Comparison of ENCODE assay signal across 8 mouse cellular contexts in genomic region chr1:179645101-179645979, GRCm38 (mm10). TPM values are rescaled to one million over a fixed set of nuclear protein-coding genes. Genes with fewer than 3 reads are reported as not detected.
DNase-seq lines count a peak whose midpoint lies in the region; ATAC-seq and TF ChIP-seq lines count a peak whose summit lies in the region.

No protein-coding gene starts in this region.

- peak; percentile 92 for ATAC-seq in Patski
- ATAC-seq in hindbrain, embryonic 13.5 days (ENCODE audit: low FRiP score), result peak; percentile 83; the same call in 1 of the 2 replicates

- H3K27me3 ChIP-seq in Patski, result no peaks in the 10 kb centered on the region
- no peaks in the 10 kb centered on the region for H3K27me3 ChIP-seq in hindbrain, embryonic 13.5 days

- H3K4me2 ChIP-seq in hindbrain, embryonic 13.5 days, result peak overlapping the region; percentile 50

- H3K9ac ChIP-seq in hindbrain, embryonic 13.5 days, result peak overlapping the region; percentile 46; the same call in 1 of the 2 replicates

- no peaks in the 10 kb centered on the region for H3K9me3 ChIP-seq in hindbrain, embryonic 13.5 days

- peak overlapping the region; percentile 22; the same call in 1 of the 2 replicates for H3K4me3 ChIP-seq in hindbrain, embryonic 13.5 days

- CTCF ChIA-PET in Patski (lab: Charles Lee), result interaction anchor here (0.6 to 3.7 kb wide), 16 partner anchors 8 to 202 kb away, joined by 3 to 15 read pairs (median 4); partner anchors contain the start of gene Sccpdh

- in situ Hi-C loops in Patski (cut with MboI; ENCODE audit: low pct_unique_long_range_greater_than_20kb), result loop anchor here (10.0 kb wide), 1 partner anchor 199 kb away; no protein-coding TSS in a partner anchor

- POLR2A ChIA-PET in Patski (lab: Charles Lee), result interaction anchor here (0.7 to 1.6 kb wide), 3 partner anchors 22 to 129 kb away, joined by 3 to 4 read pairs (median 3); no protein-coding TSS in a partner anchor

- WGBS in hindbrain, embryonic 13.5 days, result 65% methylated on average over 13 of the region's 13 CpGs

- H3K4me1 ChIP-seq in hindbrain, embryonic 13.5 days (replicated peaks), result no peaks in the 10 kb centered on the region; the same call in 1 of the 2 replicates

- no peak overlapping the region for H3K27ac ChIP-seq in hindbrain, embryonic 13.5 days

- DNase-seq in Patski (ENCODE audit: low read depth, low spot score), result no peak
- DNase-seq in cerebellum, postnatal 10 days, result peak; percentile 87 to 89
- DNase-seq in frontal cortex, postnatal 14 days (ENCODE audit: low spot score in 2 of 2), result peak; percentile 71 to 87
- DNase-seq in layer of hippocampus, postnatal 25 days (ENCODE audit: extremely low spot score in 1 of 2, low spot score in 1 of 2), result peak; percentile 67 to 80
- peak; percentile 82 for DNase-seq in lung, postnatal 25 days (ENCODE audit: low spot score)
- peak; percentile 90 for DNase-seq in retina, postnatal 1 day
- peak; percentile 80 for DNase-seq in thymus, postnatal 4 days

- H3K36me3 ChIP-seq in hindbrain, embryonic 13.5 days, result no peaks in the 10 kb centered on the region

- TF ChIP-seq CTCF in Patski (IDR thresholded peaks at IDR 0.05), result peak; percentile 78

RNA-seq across cellular contexts. Expression of gene Sccpdh, which starts 22.7 kb away (rescaled TPM):
- polyA plus RNA-seq in Patski (2021), result 67.5 TPM
- polyA plus RNA-seq in hindbrain, embryonic 13.5 days (2015; fragmentation: Nextera tagmentation; extraction: Ambion mirVana), result 142 and 147 TPM in 2 replicates
- 10 to 100 TPM; 60.1 to 68.5 TPM for total RNA-seq in layer of hippocampus, postnatal 25 days (2021)
